Mouse (Mus musculus): ENCODE measurements at regions not wholly inside any gene's neighbourhood (a gene's known extent, or its start where the extent isn't known, plus 50 kb on each side); places are given as distances from the start of the nearest gene placed in this dataset.

- 33% methylated on average over 7 of the region's 7 CpGs for WGBS
- no peak overlapping the region for H3K4me2 ChIP-seq (ENCODE audit: low read length)
- no peaks in the 10 kb centered on the region for H3K4me1 ChIP-seq (ENCODE audit: control insufficient read depth, insufficient read depth, low read length)
- H3K9ac ChIP-seq (ENCODE audit: low read depth, low read length), result no peak overlapping the region
- H3K9me3 ChIP-seq (replicated peaks; ENCODE audit: control insufficient read depth, low read length, poor library complexity, severe bottlenecking), result no peaks in the 10 kb centered on the region
- no peaks in the 10 kb centered on the region for H3K36me3 ChIP-seq (ENCODE audit: control insufficient read depth, insufficient read depth, low read length)
- H3K27me3 ChIP-seq (ENCODE audit: control insufficient read depth, insufficient read depth, low read depth, low read length), result no peaks in the 10 kb centered on the region
- H3K27ac ChIP-seq (ENCODE audit: low read length), result no peak overlapping the region
- ATAC-seq, result no peak
- no peak overlapping the region for H3K4me3 ChIP-seq (ENCODE audit: low read depth, low read length)
Observed at GRCm38 (mm10) chr6:94951971-94952768, 164.9 kb upstream of the Kbtbd8 start.

GRCm38 (mm10) chr6:94950944-94951343 is 166.1 kb upstream of the Kbtbd8 start:
- Histone ChIP-seq H3K36me3 (ENCODE audit: control insufficient read depth, insufficient read depth, low read length) (no peaks in the 10 kb centered on the region), H3K4me1 (ENCODE audit: control insufficient read depth, insufficient read depth, low read length) (no peaks in the 10 kb centered on the region), H3K4me3 (ENCODE audit: low read depth, low read length) (no peak overlapping the region), H3K4me2 (ENCODE audit: low read length) (no peak overlapping the region), H3K9me3 (replicated peaks; ENCODE audit: control insufficient read depth, low read length, poor library complexity, severe bottlenecking) (no peaks in the 10 kb centered on the region), H3K27ac (ENCODE audit: low read length) (no peak overlapping the region), H3K27me3 (ENCODE audit: control insufficient read depth, insufficient read depth, low read depth, low read length) (no peaks in the 10 kb centered on the region), H3K9ac (ENCODE audit: low read depth, low read length) (no peak overlapping the region)
- WGBS, result 83% methylated on average over 5 of the region's 5 CpGs
- ATAC-seq, result no peak

DNA sequence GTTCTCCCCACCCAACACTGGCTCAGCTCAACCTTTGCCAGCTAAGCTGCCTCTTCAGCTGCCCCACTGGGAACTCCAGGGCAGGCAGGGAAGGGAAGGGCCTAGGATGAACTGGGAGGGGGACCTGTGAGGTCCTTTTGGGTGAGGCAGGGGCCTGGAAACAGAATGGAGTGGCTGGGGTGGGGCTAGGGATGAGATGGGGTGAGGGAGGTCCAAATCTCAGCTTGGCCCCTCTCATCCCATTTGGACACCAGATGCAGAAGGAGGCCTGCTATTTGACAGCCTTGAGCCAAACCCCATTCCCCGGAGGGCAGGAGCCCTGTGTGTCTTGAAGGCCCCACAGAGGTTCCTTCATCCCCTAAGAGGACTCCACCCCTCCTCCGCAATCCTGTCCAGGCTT is 166.7 kb upstream of the Kbtbd8 start:
- Histone ChIP-seq H3K9ac (ENCODE audit: low read depth, low read length) (no peak overlapping the region), H3K4me3 (ENCODE audit: low read depth, low read length) (no peak overlapping the region), H3K4me2 (ENCODE audit: low read length) (no peak overlapping the region), H3K27ac (ENCODE audit: low read length) (no peak overlapping the region), H3K36me3 (ENCODE audit: control insufficient read depth, insufficient read depth, low read length) (no peaks in the 10 kb centered on the region), H3K4me1 (ENCODE audit: control insufficient read depth, insufficient read depth, low read length) (no peaks in the 10 kb centered on the region), H3K27me3 (ENCODE audit: control insufficient read depth, insufficient read depth, low read depth, low read length) (no peaks in the 10 kb centered on the region), H3K9me3 (replicated peaks; ENCODE audit: control insufficient read depth, low read length, poor library complexity, severe bottlenecking) (no peaks in the 10 kb centered on the region)
- no peak for ATAC-seq
- 75% methylated on average over 2 of the region's 2 CpGs for WGBS

- Histone ChIP-seq H3K9ac (ENCODE audit: low read depth, low read length) (no peak overlapping the region), H3K4me2 (ENCODE audit: low read length) (no peak overlapping the region), H3K4me1 (ENCODE audit: control insufficient read depth, insufficient read depth, low read length) (no peaks in the 10 kb centered on the region), H3K27me3 (ENCODE audit: control insufficient read depth, insufficient read depth, low read depth, low read length) (no peaks in the 10 kb centered on the region), H3K9me3 (replicated peaks; ENCODE audit: control insufficient read depth, low read length, poor library complexity, severe bottlenecking) (no peaks in the 10 kb centered on the region), H3K27ac (ENCODE audit: low read length) (no peak overlapping the region), H3K36me3 (ENCODE audit: control insufficient read depth, insufficient read depth, low read length) (no peaks in the 10 kb centered on the region), H3K4me3 (ENCODE audit: low read depth, low read length) (no peak overlapping the region)
- no peak for ATAC-seq
- 78% methylated on average over 6 of the region's 6 CpGs for WGBS
Observed at GRCm38 (mm10) chr6:94946352-94946900, 170.6 kb upstream of the Kbtbd8 start.

DNA sequence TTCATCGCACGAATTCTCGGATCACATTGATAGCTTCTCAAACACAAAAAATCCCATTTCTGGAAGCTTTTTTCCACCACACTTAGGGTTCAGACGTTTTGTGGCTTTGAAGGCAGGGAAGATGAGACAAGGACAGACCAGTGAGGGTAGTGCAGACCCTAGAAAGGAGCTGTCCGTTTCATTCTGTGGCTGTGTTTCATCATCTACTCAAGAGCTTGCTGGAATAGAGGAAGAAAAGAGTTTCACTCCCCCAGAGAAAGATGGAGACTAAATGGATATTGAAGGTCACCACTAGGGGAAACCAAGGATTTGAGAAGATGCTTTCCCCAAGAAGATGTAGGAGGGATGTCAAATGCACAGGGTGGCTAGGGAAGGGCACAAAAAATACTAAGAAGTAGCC is 171.3 kb upstream of the Kbtbd8 start:
- Histone ChIP-seq H3K27me3 (ENCODE audit: control insufficient read depth, insufficient read depth, low read depth, low read length) (no peaks in the 10 kb centered on the region), H3K4me2 (ENCODE audit: low read length) (no peak overlapping the region), H3K36me3 (ENCODE audit: control insufficient read depth, insufficient read depth, low read length) (no peaks in the 10 kb centered on the region), H3K27ac (ENCODE audit: low read length) (no peak overlapping the region), H3K4me1 (ENCODE audit: control insufficient read depth, insufficient read depth, low read length) (no peaks in the 10 kb centered on the region), H3K9ac (ENCODE audit: low read depth, low read length) (no peak overlapping the region), H3K4me3 (ENCODE audit: low read depth, low read length) (no peak overlapping the region), H3K9me3 (replicated peaks; ENCODE audit: control insufficient read depth, low read length, poor library complexity, severe bottlenecking) (no peaks in the 10 kb centered on the region)
- no peak for ATAC-seq
- 90% methylated on average over 5 of the region's 5 CpGs for WGBS

- Histone ChIP-seq H3K9me3 (replicated peaks; ENCODE audit: control insufficient read depth, low read length, poor library complexity, severe bottlenecking) (no peaks in the 10 kb centered on the region), H3K27ac (ENCODE audit: low read length) (no peak overlapping the region), H3K9ac (ENCODE audit: low read depth, low read length) (no peak overlapping the region), H3K4me3 (ENCODE audit: low read depth, low read length) (no peak overlapping the region), H3K4me1 (ENCODE audit: control insufficient read depth, insufficient read depth, low read length) (no peaks in the 10 kb centered on the region), H3K27me3 (ENCODE audit: control insufficient read depth, insufficient read depth, low read depth, low read length) (no peaks in the 10 kb centered on the region), H3K36me3 (ENCODE audit: control insufficient read depth, insufficient read depth, low read length) (no peaks in the 10 kb centered on the region), H3K4me2 (ENCODE audit: low read length) (no peak overlapping the region)
- ATAC-seq, result no peak
- 72% methylated on average over 4 of the region's 4 CpGs for WGBS
Observed at GRCm38 (mm10) chr6:94944196-94944595, 172.8 kb upstream of the Kbtbd8 start.

DNA sequence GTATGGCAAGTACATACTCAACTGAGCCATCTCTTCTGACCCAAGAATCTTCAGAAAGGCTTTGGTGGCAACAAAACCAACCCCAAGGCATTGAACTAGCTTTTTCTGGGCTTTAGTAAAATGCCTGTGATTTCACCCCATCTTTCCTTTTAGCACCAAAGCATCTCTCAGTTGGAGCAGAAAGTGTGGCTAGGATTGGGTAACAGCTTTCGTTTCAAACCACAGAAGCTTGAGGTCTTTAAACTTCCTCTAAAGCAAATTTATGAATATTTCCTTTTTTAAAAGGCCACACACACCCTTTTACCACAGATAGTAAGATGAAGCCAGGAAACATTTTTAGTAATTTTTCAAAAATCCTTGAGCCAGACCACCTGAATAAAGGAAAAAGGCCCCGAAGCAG is 178.1 kb upstream of the Kbtbd8 start:
- Histone ChIP-seq H3K27ac (ENCODE audit: low read length) (no peak overlapping the region), H3K27me3 (ENCODE audit: control insufficient read depth, insufficient read depth, low read depth, low read length) (no peaks in the 10 kb centered on the region), H3K4me2 (ENCODE audit: low read length) (no peak overlapping the region), H3K9ac (ENCODE audit: low read depth, low read length) (no peak overlapping the region), H3K36me3 (ENCODE audit: control insufficient read depth, insufficient read depth, low read length) (no peaks in the 10 kb centered on the region), H3K9me3 (replicated peaks; ENCODE audit: control insufficient read depth, low read length, poor library complexity, severe bottlenecking) (no peaks in the 10 kb centered on the region), H3K4me1 (ENCODE audit: control insufficient read depth, insufficient read depth, low read length) (no peaks in the 10 kb centered on the region), H3K4me3 (ENCODE audit: low read depth, low read length) (no peak overlapping the region)
- no peak for ATAC-seq
- 91% methylated on average over 2 of the region's 2 CpGs for WGBS

DNA sequence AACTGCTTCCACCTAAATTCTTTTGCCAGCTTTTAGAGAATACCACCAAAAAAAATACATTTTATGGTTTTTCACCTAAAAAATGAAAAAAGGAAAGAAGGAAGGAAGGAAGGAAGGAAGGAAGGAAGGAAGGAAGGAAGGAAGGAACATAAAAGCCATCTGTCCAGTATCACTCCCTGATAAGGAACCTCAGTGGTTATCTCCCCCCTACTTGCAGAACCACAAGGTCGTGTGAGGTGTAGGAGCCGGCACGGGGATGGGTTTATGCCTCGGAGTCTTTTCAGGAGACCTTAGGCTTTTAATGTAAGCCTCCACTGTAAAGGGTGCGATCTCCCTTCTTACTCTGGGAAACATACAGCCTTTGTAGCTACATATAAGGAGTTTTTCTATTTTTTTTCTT is 180.8 kb upstream of the Kbtbd8 start:
- no peaks in the 10 kb centered on the region for H3K9me3 ChIP-seq (replicated peaks; ENCODE audit: control insufficient read depth, low read length, poor library complexity, severe bottlenecking)
- ATAC-seq, result no peak
- H3K9ac ChIP-seq (ENCODE audit: low read depth, low read length), result no peak overlapping the region
- no peak overlapping the region for H3K27ac ChIP-seq (ENCODE audit: low read length)
- WGBS, result 86% methylated on average over 5 of the region's 5 CpGs
- H3K27me3 ChIP-seq (ENCODE audit: control insufficient read depth, insufficient read depth, low read depth, low read length), result no peaks in the 10 kb centered on the region
- H3K4me3 ChIP-seq (ENCODE audit: low read depth, low read length), result no peak overlapping the region
- no peaks in the 10 kb centered on the region for H3K4me1 ChIP-seq (ENCODE audit: control insufficient read depth, insufficient read depth, low read length)
- no peak overlapping the region for H3K4me2 ChIP-seq (ENCODE audit: low read length)
- no peaks in the 10 kb centered on the region for H3K36me3 ChIP-seq (ENCODE audit: control insufficient read depth, insufficient read depth, low read length)

- H3K27me3 ChIP-seq (ENCODE audit: control insufficient read depth, insufficient read depth, low read depth, low read length), result no peaks in the 10 kb centered on the region
- H3K9me3 ChIP-seq (replicated peaks; ENCODE audit: control insufficient read depth, low read length, poor library complexity, severe bottlenecking), result no peaks in the 10 kb centered on the region
- no peaks in the 10 kb centered on the region for H3K4me1 ChIP-seq (ENCODE audit: control insufficient read depth, insufficient read depth, low read length)
- H3K4me2 ChIP-seq (ENCODE audit: low read length), result no peak overlapping the region
- 90% methylated on average over 1 of the region's 1 CpGs for WGBS
- no peak for ATAC-seq
- no peak overlapping the region for H3K4me3 ChIP-seq (ENCODE audit: low read depth, low read length)
- no peak overlapping the region for H3K27ac ChIP-seq (ENCODE audit: low read length)
- H3K36me3 ChIP-seq (ENCODE audit: control insufficient read depth, insufficient read depth, low read length), result no peaks in the 10 kb centered on the region
- no peak overlapping the region for H3K9ac ChIP-seq (ENCODE audit: low read depth, low read length)
Observed at GRCm38 (mm10) chr6:94935706-94936105, 181.3 kb upstream of the Kbtbd8 start.
